Mouse (Mus musculus) embryonic facial prominence, embryonic 11.5 days (tissue): ENCODE data around the gene Mical1. TPM values are rescaled to one million over a fixed set of nuclear protein-coding genes. Genes with fewer than 3 reads are reported as not detected.

Source experiments
- ATAC-seq: fragments of 200-750 bp; cut with Nextera tagmentation; replicated peaks from 2 replicates; pipeline ENCODE4 v1.8.0; 2017; ENCODE audit warnings: low read depth; ENCODE audit not compliant: insufficient number of reproducible peaks, low FRiP score, low TSS enrichment
- DNase-seq: peaks from one replicate; pipeline ENCODE4 v3.0.0-alpha.2; 2015; ENCODE audit warnings: low spot score
- H3K27ac ChIP-seq: fragments of 300-500 bp; sonication (generic); replicated peaks from 2 replicates; pipeline ENCODE4 v1.5.1; 2014; ENCODE audit warnings: mild to moderate bottlenecking, low read depth, low read length, control low read depth
- H3K27me3 ChIP-seq: fragments of 300-500 bp; sonication (generic); 2 replicates; pipeline ENCODE4 v1.6.1; 2014; ENCODE audit warnings: mild to moderate bottlenecking, low read length, moderate library complexity, mixed read lengths; ENCODE audit not compliant: control insufficient read depth, insufficient read depth
- H3K36me3 ChIP-seq: fragments of 300-500 bp; sonication (generic); replicated peaks from 2 replicates; pipeline ENCODE4 v1.6.1; 2014; ENCODE audit warnings: low read depth, mild to moderate bottlenecking, low read length, moderate library complexity, mixed read lengths; ENCODE audit not compliant: control insufficient read depth, insufficient read depth
- H3K4me1 ChIP-seq: fragments of 300-500 bp; sonication (generic); 2 replicates; pipeline ENCODE4 v1.6.1; 2014; ENCODE audit warnings: low read length, mixed read lengths; ENCODE audit not compliant: control insufficient read depth, insufficient read depth
- H3K4me2 ChIP-seq: fragments of 300-500 bp; sonication (generic); 2 replicates; pipeline ENCODE4 v1.6.1; 2014; ENCODE audit warnings: low read depth, mild to moderate bottlenecking, control low read depth, low read length, moderate library complexity
- H3K4me3 ChIP-seq: fragments of 300-500 bp; sonication (generic); 2 replicates; pipeline ENCODE4 v1.5.1; 2014; ENCODE audit warnings: low read depth, low read length, control low read depth
- H3K9ac ChIP-seq: fragments of 300-500 bp; sonication (generic); replicated peaks from 2 replicates; pipeline ENCODE4 v1.6.1; 2014; ENCODE audit warnings: mild to moderate bottlenecking, control low read depth, low read length
- H3K9me3 ChIP-seq: fragments of 300-500 bp; sonication (generic); replicated peaks from 2 replicates; pipeline ENCODE4 v1.6.1; 2016; ENCODE audit warnings: mild to moderate bottlenecking, low read length, inconsistent platforms, mixed read lengths; ENCODE audit not compliant: control insufficient read depth
- WGBS: fragments of 180-500 bp; shearing (Covaris S2); extraction: QIAGEN DNeasy Blood & Tissue Kit; methylation state at CpG from one replicate; pipeline ENCODE4 v1.1.7; 2014; 5-methylcytosine and 5-hydroxymethylcytosine counted together
- polyA plus RNA-seq: library from polyadenylated mRNA; unstranded; fragments of >200 nt; fragmentation: Nextera tagmentation; extraction: Ambion mirVana; gene quantifications from 2 replicates; pipeline ENCODE4 v1.2.1, GENCODE M21; 2014

The Mical1 gene
- polyA plus RNA-seq, 1 experiment from 2014 or later = 29.2 TPM

- WGBS = 71% methylated on average over 33 of the region's 33 CpGs
- Histone ChIP-seq H3K4me3 (no peak overlapping the region), H3K9ac (no peak overlapping the region), H3K36me3 (no peaks in the 10 kb centered on the region; the same call in none of the 2 replicates), H3K9me3 (no peaks in the 10 kb centered on the region), H3K4me2 (no peak overlapping the region), H3K27ac (no peak overlapping the region), H3K27me3 (no peaks in the 10 kb centered on the region), H3K4me1 (0 out of 2 replicates have a peak, but pooled peaks cover 2% of the 10 kb centered on the region)
- DNase-seq (no peak), ATAC-seq (no peak)
Observed at GRCm38 (mm10) chr10:41480938-41481880, 5.1 kb downstream of the Mical1 start.

- no peak overlapping the region for H3K27ac ChIP-seq
- peaks cover 5% of the 10 kb centered on the region for H3K36me3 ChIP-seq
- H3K27me3 ChIP-seq = no peaks in the 10 kb centered on the region
- H3K4me1 ChIP-seq = no peaks in the 10 kb centered on the region
- H3K4me2 ChIP-seq = no peak overlapping the region
- no peak overlapping the region for H3K9ac ChIP-seq
- 86% methylated on average over 7 of the region's 7 CpGs for WGBS
- DNase-seq = no peak
- no peaks in the 10 kb centered on the region for H3K9me3 ChIP-seq
- no peak for ATAC-seq
- H3K4me3 ChIP-seq = no peak overlapping the region
Observed at GRCm38 (mm10) chr10:41482446-41482845, 6.3 kb downstream of the Mical1 start.

- no peak overlapping the region for H3K4me2 ChIP-seq
- no peaks in the 10 kb centered on the region for H3K27me3 ChIP-seq
- no peaks in the 10 kb centered on the region; the same call in 1 of the 2 replicates for H3K4me1 ChIP-seq
- no peak overlapping the region for H3K27ac ChIP-seq
- 93% methylated on average over 16 of the region's 16 CpGs for WGBS
- DNase-seq = no peak
- H3K4me3 ChIP-seq = no peak overlapping the region
- ATAC-seq = no peak
- H3K9ac ChIP-seq = no peak overlapping the region
- no peaks in the 10 kb centered on the region for H3K9me3 ChIP-seq
- H3K36me3 ChIP-seq = peaks cover 5% of the 10 kb centered on the region
Observed at GRCm38 (mm10) chr10:41485778-41486177, 9.7 kb downstream of the Mical1 start.

- Histone ChIP-seq H3K27me3 (no peaks in the 10 kb centered on the region), H3K4me3 (no peak overlapping the region), H3K27ac (no peak overlapping the region), H3K36me3 (peaks cover 5% of the 10 kb centered on the region), H3K9me3 (no peaks in the 10 kb centered on the region), H3K4me2 (no peak overlapping the region), H3K9ac (no peak overlapping the region), H3K4me1 (no peaks in the 10 kb centered on the region; the same call in 1 of the 2 replicates)
- DNase-seq (no peak), ATAC-seq (no peak)
- WGBS = 91% methylated on average over 14 of the region's 14 CpGs
Observed at GRCm38 (mm10) chr10:41486506-41487170, 10.5 kb downstream of the Mical1 start.

GRCm38 (mm10) chr10:41488877-41489276 is 12.8 kb downstream of the Mical1 start:
- no peak for ATAC-seq
- Histone ChIP-seq H3K27me3 (no peaks in the 10 kb centered on the region), H3K4me2 (peak overlapping the region; percentile 98), H3K4me3 (peak overlapping the region; percentile 66), H3K4me1 (no peaks in the 10 kb centered on the region; the same call in 1 of the 2 replicates), H3K9ac (peak overlapping the region; percentile 79), H3K27ac (no peak overlapping the region), H3K9me3 (no peaks in the 10 kb centered on the region), H3K36me3 (peaks cover 5% of the 10 kb centered on the region)
- DNase-seq = no peak
- 61% methylated on average over 7 of the region's 7 CpGs for WGBS

- H3K9me3 ChIP-seq = no peaks in the 10 kb centered on the region
- 25% methylated on average over 8 of the region's 8 CpGs for WGBS
- H3K9ac ChIP-seq = peak overlapping the region; percentile 79
- H3K4me3 ChIP-seq = peak overlapping the region; percentile 66
- no peaks in the 10 kb centered on the region; the same call in 1 of the 2 replicates for H3K4me1 ChIP-seq
- no peaks in the 10 kb centered on the region for H3K27me3 ChIP-seq
- H3K4me2 ChIP-seq = peak overlapping the region; percentile 98
- ATAC-seq (no peak), DNase-seq (no peak)
- peaks cover 5% of the 10 kb centered on the region for H3K36me3 ChIP-seq
- H3K27ac ChIP-seq = no peak overlapping the region
Observed at GRCm38 (mm10) chr10:41489294-41489693, 13.2 kb downstream of the Mical1 start.

- no peaks in the 10 kb centered on the region for H3K9me3 ChIP-seq
- H3K4me3 ChIP-seq = peak within 1 kb of the TSS; percentile 66
Observed at GRCm38 (mm10) chr10:41489708-41490517, 13.8 kb downstream of the Mical1 start, which contains the start of the genes Smpd2 and Ppil6. TSS of gene Smpd2 (minus strand) at chr10:41490369. TSS of gene Ppil6 (plus strand) at chr10:41490439.

More at GRCm38 (mm10) chr10:41489708-41490517, 13.8 kb downstream of the Mical1 start, which contains the start of the genes Smpd2 and Ppil6:
- H3K4me2 ChIP-seq = peak within 1 kb of the TSS; percentile 98
- WGBS = under 1% methylated on average over 50 of the region's 50 CpGs
- DNase-seq (peak; percentile 97), ATAC-seq (peak; percentile 94)
- peak within 1 kb of the TSS; percentile 56 for H3K27ac ChIP-seq
- H3K27me3 ChIP-seq = no peaks in the 10 kb centered on the region
- H3K36me3 ChIP-seq = peaks cover 5% of the 10 kb centered on the region
- peak within 1 kb of the TSS; percentile 79 for H3K9ac ChIP-seq
- no peaks in the 10 kb centered on the region; the same call in 1 of the 2 replicates for H3K4me1 ChIP-seq
